Mouse (Mus musculus) monocyte, adult 2 months (primary cell): ENCODE data around the gene Cdh24.

Experiments used
- DNase-seq, 2 experiments: peaks; one replicate each; pipeline ENCODE4 v3.0.0; 2022; ENCODE audit warnings: low spot score in 2 of 2, low read depth in 1 of 2

Gene Cdh24

DNA sequence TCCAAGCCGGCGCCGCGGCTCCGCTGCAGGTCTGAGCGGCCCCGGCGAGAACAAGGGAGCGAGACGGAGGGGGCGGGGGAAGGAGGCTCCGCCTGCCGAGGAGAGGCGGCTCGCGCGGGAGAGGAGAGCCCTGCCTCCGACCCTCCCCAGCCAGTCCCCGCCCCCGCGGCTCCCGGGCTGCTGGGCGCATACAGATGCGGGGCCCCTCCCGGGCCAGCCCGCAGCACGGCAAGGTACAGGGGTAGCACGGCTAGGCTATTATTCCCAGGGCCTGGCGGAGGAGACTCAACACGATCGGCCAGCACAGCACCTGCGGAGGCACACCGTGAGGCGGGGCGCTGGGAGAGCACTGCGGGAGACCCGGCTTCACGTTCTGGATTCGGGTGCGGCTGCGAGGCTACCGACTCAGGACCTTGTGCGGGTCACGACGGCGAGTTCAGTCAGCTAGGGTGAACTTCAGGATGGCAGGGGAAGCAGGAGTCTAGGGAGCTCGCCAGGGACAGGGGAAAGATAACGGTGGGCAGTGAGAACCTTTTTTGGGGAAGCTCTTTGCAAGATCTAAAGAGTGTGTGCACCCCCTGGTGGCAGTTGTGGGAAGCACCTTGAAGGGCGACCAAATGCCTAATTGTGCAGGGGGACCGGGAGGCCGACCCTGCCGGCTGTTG is at the start of gene Cdh24:
TSS of gene Cdh24 (minus strand) at position 60 of the 665 bp plus-strand sequence.
- peak; percentile 53 to 72 for DNase-seq

DNA sequence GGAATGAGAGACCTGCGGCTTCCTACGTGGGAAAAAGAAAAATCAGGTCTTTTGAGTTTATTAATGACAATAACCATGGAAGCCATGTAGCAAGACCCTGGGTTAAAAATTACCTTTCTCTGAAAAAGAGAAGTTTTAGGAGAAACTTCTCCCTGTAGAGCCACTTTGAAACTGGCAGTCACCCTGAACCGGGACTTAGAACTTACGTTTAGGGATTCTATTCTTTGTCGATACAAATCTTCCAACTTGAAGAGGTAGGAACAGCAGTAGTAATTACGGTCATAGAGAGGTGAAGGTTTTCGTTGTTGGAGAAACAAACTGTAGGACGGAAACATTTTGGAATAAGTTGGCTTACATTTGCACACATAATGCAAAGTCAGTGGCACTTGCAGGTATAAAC is 46.1 kb upstream of the Cdh24 start:
- no peak for DNase-seq

DNA sequence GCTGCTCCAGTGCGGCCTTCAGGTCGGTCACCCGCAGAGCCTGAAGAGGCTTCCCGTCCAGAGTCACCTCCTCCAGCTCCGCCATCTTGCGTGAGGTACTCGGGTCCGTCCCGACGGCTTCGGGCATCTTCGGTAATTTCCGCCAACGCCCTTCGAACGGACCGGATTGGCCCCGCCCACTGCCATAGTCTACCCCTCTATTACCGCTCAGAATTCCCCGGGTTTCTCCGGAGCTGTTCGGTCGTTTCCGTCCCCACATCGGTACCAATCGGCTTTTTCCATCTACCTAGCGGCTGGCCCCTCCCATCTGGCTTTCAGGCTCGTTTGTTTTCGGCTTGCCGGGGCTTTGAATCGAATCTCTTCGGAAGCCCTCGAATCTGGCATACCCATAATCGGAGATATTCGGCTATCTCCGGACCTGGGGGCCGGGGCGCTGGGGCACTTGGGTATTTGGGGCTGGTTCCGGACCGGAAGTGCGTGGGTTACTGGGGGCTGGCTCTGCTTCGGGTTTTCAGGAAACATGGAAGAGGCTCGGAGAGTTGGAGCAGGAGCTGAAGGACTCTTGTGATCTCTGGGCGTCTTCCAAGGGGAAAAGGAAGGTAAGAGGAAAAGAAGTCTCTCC is 45.5 kb upstream of the Cdh24 start, which contains the start of gene Acin1:
TSS of gene Acin1 (minus strand) at position 410 of the 622 bp plus-strand sequence.
- DNase-seq = peak; percentile 99 to 100

DNA sequence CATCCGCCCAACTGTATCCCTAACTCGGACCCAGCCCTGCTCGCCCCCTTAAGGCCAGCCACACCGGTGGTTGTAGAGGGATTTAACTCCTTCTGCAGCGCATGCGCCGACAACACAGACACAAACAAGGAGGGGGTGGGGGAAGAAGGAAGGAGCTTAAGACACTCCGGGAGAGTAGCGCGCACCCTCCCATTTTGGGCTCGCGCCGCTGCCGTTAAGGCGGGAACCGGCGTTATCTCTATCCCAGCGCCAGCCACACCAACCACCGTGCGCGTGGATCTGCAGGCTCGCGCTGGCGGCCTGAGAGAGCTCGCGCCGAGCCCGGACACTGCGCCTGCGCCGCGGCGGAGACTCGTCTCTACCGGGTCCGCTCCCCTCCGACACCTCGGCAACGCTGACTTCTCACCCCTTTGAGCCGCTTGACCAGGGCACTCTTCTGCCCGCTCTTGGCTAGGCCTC is 44.9 kb upstream of the Cdh24 start, which contains the start of gene 1700123O20Rik:
TSS of gene 1700123O20Rik (plus strand) at position 154 of the 459 bp plus-strand sequence.
- DNase-seq = peak in 1 of 2 experiments; percentile 38

DNA sequence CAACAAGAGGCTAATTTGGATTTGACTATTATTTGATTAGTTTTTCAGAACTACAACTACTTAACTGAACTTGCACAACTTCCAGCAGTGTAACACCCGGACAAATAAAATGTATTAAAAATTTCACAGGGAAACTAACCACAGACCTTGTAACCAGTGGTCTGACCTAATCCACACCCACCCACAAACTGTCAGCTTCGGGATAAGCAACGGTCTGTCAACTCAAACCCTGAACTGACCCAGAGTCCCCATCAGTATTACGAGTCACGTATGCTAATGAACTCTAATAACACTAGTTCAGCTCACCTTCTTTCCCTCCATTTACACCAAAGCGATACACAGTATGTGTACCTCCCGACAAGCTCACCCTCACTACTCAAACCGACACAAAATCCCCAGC is 44.3 kb upstream of the Cdh24 start:
- no peak for DNase-seq

DNA sequence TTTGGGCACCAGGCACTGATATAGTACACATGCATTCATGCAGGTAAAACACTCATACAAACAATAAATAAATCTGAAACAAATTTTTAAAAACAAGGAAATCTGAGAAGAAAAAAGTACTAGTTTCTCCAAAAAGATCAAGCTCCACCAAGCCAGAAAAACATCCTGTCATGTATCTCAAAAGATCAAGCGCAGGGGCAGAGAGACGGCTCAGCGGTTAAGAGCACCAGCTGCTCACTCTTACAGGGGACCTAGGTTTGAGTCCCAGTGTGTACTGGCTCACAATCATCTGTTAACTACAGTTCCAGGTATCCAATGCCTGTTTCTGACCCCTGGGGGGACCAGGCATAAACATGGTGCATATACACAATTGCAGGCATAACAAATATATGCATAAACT is 41.2 kb upstream of the Cdh24 start:
- no peak for DNase-seq

DNA sequence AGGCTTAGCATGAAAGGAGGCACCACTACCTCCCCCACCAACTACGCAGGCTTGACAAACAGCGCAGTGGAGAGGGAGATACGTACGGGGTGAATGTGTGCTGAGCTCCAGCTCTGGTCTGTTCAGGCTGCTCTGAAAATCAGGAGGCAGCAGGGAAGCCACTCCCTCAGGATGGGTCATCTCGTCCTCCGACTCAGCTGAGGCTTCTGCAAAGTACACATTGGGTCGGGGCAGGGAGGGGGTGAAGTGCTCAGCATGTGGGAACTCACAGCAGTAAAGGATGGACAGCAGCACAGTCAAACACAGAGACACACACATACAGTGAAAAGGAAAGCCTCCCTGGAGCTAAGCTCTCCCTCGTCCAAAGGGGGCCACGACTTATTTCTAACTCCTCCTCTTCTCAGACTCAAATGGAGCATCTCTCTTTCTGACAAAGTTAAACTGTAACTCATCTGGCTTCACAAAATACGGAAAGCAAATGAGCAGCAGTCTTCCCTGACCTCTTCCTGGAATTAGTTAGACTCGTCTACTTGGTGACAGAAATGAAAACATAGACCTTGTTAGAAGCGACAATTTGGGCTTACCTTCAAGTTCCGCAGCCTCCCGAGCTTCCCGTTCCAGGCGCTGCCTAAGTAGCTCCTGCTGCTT is 37.6 kb upstream of the Cdh24 start:
- DNase-seq = no peak

DNA sequence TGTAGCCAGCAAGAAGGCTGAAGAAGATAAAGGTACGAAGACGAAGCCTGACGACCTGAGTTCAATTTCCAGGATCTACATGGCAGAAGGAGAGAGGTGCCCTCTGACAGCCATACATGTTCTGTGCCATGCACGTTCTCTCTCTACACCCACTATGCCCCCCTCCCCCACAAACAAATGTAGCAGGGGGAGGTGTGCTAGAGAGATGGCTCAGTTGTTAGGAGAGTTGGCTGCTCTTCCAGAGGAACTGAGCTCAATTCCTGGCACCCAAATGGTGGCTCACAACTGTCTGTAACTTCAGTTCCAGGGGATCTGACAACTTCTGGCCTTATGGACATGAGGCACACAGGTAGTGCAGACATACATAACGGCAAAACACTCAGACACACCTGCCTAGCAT is 35.1 kb upstream of the Cdh24 start:
- DNase-seq = no peak

DNA sequence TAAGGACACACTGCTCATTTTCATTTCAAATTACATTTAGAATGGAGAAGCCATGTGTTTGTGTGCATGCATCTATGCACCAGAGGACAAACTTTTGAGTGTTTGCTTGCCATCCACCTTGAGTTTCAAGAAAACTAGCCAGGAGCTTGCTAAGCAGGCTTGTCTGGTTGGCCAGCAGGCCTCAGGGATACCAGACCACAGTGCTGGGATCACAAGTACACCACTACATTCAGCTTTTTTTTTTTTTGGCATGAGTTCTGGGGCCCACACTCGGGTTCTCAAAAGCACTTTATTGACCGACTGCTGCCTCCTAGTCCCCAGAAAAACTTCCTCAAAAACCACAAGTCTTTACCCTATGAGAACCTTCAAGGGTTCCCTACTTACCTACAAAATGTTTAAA is 33.2 kb upstream of the Cdh24 start:
- no peak for DNase-seq

DNA sequence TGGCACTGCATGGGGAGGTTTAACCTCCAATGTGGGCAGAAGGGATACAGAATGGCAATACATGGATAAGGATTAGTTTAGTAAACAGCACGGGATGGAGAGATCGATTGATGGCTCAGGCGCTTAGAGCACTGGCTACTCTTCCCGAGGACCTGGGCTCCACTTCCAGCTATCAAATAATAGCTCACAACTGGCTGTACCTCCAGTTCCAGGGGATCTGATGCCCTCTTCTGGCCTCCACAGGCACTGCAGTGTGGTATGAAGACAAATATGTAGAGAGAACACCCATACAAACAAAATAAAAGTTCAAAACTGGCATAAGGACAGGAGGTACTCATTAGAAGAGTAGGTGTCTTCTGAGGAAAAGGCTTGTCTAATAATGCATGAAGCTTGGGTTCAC is 28.2 kb upstream of the Cdh24 start:
- peak in 1 of 2 experiments; percentile 22 for DNase-seq

DNA sequence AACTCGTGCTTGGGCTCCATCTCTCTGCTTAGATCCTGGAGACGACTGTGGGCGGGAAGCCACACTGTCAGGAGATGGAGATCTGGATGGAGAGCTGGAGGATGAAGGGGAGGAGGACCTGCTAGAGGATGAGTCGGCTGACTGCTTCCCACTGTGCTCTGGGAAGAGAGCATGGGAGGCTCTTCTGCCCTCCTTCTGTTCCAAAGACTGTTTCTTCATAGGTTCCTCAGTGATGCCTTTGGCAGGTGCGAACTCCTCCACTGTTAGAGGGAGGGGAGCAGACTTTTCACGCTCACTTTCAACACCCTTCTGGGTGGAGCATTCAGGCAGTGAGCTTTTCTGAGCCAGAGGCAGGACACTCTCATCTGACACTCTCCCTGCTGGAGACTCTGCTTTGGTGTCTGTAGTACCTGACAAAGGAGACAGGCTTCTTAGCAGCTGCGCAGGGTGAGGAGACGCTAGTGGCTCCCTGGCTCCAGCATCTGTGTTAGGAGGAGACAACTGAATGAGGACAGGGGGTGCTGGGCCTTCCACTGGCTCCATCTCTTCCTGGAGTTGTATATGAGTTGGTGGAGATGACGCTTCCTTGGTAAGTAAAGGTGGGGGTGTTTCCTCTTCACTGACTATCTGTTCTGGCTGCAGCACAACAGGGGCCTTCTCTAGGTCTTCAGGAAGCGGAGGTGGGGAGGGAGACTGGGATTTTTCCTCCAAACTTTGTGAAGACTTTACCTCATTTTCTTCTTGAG is 23.5 kb upstream of the Cdh24 start:
- no peak for DNase-seq

DNA sequence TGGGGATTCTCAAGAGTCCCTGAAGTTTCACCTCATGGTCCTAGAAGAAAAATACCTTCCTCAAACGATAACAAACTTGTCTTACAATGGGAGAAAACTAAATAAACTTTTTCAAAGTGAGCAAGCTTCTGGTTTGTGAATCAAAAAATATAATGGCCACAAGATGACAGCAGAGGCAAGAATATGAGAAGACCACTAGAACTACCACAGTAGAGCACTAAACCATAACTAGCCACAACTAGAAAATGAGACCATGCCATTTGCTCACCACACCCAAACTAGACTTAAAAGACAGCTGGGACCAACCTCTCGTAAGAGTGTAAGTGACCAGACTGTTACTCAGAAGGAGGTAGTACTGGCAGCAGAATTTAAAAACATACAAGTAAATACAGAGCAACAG is 18.8 kb upstream of the Cdh24 start:
- no peak for DNase-seq

DNA sequence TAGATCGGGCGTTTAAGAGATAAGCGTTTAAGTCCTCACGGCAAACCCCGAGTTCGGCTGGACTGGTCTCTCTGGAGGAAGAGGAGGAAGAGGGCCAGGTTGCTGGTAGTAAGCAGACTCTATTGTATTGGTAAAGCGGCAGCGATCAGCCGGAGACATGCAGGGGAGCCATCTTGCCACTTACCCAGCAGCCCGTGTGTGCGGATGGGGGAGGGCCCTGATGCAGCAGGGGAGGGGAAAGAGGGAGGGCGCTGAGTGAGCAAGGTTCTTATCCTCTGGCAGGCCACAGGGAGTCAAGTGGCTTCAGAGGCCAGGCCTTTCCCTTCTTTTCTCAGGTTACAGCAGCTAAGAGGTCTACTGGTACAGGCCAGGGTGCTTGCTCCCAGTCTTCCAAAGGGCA is 12.3 kb upstream of the Cdh24 start:
- DNase-seq = peak; percentile 49 to 67

DNA sequence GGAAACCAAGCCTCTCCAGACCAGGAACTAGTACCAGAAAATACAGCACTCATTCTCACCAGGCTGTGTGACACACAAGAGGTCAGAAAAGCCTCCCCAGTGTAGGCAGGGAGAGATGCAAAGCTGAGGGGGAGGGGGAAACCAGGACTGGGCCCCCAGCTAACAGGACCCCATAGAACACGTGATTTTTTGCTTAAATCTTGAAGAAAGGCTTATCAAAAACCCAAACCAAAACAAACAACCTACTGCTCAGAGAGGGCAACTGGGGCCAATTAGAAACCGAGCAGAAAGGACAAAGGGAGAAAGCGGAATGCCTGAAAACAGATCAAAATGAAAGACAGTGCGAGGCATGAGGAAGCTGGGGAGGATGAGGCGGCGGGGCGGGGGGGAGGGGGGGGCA is 11.6 kb upstream of the Cdh24 start:
- no peak for DNase-seq

DNA sequence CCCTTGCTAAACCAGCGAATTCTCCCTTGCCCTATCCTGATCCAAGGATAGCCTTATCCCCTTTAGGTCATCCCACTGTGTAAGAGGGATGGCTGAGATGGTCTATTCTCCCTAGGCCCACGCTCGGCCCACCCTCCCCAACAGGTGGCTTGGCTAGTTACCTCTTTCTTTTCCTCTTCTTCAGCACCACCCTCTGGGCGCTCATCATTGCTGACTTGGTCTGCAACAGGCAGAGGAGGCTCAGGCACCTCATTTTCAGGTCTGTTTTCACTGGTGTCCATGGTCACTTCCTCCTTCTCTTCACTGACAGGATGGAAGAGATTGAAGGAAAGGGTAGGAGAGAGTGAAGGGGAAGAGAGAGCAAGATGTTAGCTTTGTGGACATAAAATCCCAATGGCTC is 10.4 kb upstream of the Cdh24 start:
- no peak for DNase-seq

DNA sequence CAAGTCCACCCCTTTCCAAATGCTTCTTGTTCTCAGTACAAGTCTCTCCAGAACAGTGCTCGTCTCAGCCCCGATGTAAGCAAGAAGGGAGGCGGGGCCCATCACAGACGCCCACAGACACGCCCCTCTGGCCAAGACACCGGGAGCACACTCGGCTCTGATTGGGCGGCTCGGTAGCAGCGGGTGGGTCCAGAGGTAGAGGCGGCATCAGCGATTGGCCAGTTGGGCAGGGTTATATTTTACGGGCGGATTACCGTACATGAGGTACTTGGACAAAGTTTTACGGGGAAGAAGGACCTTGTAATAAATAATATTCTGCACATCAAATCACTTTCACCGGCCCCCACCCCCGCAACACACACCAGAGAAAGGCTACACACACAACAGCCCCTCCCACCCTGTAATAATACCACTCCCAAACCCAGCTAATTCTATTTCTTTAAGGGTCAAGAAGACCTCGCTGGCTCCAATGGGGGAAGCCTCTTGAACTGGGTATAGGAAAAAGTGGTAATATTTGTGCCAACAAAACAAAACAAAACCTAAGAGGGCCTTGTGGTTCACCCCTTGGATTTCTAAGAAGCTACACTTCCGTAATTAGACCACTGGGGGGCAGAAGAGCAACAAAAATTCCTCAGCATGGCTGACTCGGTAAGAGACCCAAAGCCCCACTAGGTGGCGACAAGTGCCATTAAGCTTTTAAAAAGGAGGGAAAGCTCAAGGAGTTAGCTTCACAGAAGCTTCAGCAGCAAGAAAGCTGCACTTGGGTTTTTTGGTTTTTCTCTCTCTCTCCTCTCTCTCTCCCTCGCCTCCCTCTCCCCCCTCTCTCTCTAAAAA is 9.7 kb upstream of the Cdh24 start:
- DNase-seq = peak; percentile 70 to 75

DNA sequence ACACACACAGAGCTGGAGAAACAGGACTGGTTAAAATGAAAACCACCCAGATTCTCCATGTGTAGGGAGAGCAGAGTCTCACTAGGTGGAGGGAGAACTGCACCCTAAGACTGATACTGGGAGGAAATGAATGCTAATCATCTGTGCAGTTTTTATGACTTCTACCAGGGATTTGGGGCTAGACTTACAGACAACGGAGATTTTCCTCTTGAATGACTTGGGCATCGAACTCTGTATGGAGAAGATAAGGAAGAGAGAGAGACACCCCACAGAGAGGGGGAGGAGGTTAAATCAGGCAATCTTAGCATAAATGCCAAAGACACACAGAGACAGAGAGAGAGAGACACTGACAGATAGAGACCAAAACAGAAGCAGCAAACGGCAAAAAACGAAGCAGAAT is 6.7 kb upstream of the Cdh24 start:
- DNase-seq = no peak

DNA sequence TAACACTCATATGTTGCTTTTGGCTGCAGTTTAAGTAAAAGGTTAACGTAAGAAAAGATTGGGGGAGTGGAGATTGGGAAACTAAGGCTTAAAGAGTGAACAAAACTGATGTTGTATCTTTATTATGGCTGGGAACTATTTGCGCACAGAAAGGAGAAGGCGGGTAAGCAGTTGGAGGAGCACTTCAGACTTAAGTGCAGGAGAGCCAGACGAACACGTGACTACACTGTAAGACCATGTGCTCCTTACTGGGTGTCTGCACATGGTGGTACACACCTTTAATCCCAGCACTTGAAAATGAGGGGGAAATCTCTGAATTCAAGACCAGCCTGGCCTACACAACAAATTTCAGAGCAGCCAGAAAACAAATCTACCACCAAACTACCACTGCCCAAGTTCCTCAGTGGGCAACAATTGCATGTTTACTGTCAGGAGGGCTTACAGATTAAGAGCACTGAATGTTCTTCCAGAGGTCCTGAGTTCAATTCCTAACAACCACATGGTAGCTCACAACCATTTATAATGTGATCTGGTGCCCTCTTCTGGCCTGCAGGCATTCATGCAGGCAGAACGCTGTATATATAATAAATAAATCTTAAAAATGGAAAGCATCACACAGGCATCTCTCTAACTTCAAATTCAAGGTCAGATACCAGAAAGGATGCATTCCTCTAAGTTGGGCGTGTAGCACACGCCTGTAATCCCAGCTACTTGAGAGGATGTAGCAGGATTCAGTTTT is 5.9 kb upstream of the Cdh24 start:
- no peak for DNase-seq

DNA sequence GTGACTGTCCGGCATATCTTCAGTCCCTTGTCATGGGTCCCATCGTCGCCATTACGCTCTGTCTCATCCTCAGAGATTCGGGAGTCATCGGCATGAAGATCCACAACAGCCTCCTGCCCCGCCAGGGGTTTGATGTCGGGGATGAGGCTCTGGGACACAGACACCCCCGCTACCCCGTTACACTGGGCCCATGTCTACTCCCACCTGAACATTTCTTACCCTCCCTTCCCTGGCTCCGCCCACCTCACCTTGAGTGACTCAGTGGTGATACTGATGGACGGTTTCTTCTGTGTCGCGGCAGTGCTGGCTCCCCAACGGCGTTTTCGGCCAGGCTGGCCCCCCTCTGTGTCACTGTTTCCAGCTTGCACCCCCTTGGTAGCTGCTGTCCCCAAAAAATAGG is 5.3 kb upstream of the Cdh24 start:
- no peak for DNase-seq

DNA sequence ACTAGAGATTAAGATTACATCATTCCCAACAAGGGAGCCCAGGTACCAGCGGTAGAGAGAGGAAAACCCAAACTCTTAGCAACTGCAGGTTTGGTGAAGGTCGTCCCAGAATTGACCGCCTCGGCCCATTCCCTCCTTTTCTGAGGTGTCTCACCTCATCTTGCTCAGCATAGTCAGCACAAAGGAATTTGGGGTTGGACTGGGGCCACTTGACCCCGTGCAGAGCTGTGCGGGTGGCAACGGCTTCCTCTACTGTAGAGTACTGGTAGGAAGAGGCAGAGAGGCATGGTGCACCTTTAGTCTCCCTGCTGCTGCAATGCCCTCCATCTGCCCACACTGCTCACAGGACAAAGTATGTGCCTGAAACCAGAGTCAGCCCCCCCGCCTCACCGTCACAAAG is 3.1 kb upstream of the Cdh24 start:
- DNase-seq = no peak
